Mouse (Mus musculus) left cerebral cortex, adult 2 months (tissue): ENCODE results near the gene Nrde2. TPM values are rescaled to one million over a fixed set of nuclear protein-coding genes. Genes with fewer than 3 reads are reported as not detected.

ENCODE experiments used
- DNase-seq, 2 experiments: peaks; one replicate each; pipeline ENCODE4 v3.0.0; 2021 to 2022; ENCODE audit warnings: low spot score in 2 of 2, mixed read lengths in 1 of 2; ENCODE audit errors: extremely low spot score in 1 of 2
- H3K27ac ChIP-seq: fragments of 200-600 bp; 2 replicates; pipeline ENCODE4 v1.8.1; 2022
- H3K4me3 ChIP-seq: fragments of 200-600 bp; 2 replicates; pipeline ENCODE4 v1.8.1; 2022
- CTCF ChIP-seq: fragments of 200-600 bp; IDR thresholded peaks from 2 replicates; pipeline ENCODE4 v1.8.1; 2022; ENCODE audit warnings: antibody characterized with exemption, mild to moderate bottlenecking, moderate library complexity
- intact Hi-C: fragments of 180-260 bp; cut with DNase I; formaldehyde crosslinking; loops from one replicate; pipeline ENCODE4 v1.15.1; 2025
- total RNA-seq, 2 experiments: library from RNA; stranded (reverse); gene quantifications; 2 replicates each; pipeline ENCODE4 v1.2.3; 2021

Gene Nrde2
- total RNA-seq, 2 experiments from 2014 or later, result 17.3 to 21.9 TPM

GRCm38 (mm10) chr12:100135117-100135516 is 24.3 kb downstream of the Nrde2 start:
- intact Hi-C loops, result no loop called here
- no peak for DNase-seq
- H3K4me3 ChIP-seq, result no peak overlapping the region
- H3K27ac ChIP-seq, result no peak overlapping the region
- TF ChIP-seq CTCF, result no peak

DNA sequence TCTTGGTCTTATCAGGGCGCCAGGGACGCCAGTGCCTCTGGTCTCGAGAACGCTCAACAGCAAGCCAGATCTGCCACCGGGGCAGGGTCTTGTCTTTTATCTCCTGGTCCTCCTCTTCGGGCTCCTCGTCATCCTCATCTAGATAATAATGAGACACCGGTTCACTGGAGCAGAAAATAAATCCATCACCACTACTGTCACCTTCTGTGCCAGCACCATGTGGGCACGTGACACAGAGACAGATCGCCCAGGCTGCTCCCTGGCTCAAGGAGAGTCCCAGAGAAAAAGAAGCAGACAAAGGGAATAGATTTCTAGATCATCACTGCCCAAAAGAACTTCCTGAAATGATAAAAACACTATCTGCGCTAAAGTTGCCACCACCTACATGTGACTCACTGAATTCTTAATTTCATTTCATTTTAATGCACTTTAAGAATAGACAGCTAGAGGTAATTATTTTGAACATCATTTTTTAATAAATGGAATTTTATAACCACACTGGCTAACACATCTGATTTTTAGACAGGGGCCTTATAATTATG is 25.0 kb downstream of the Nrde2 start:
- TF ChIP-seq CTCF, result no peak
- intact Hi-C loops, result loop anchor here (5.0 kb wide), 1 partner anchor 53 kb away; no protein-coding TSS in a partner anchor
- Histone ChIP-seq H3K4me3 (no peak overlapping the region), H3K27ac (no peak overlapping the region; the same call in 1 of the 2 replicates)
- DNase-seq, result no peak

GRCm38 (mm10) chr12:100131655-100132054 is 27.8 kb downstream of the Nrde2 start:
- peak; percentile 89 for TF ChIP-seq CTCF
- intact Hi-C loops, result loop anchor here (5.0 kb wide), 1 partner anchor 56 kb away; no protein-coding TSS in a partner anchor
- Histone ChIP-seq H3K27ac (peak overlapping the region; percentile 55), H3K4me3 (no peak overlapping the region)
- DNase-seq, result peak; percentile 70 to 72

- H3K27ac ChIP-seq, result no peak overlapping the region
- intact Hi-C loops, result loop anchor here (5.0 kb wide), 1 partner anchor 56 kb away; no protein-coding TSS in a partner anchor
- DNase-seq, result no peak
- TF ChIP-seq CTCF, result no peak
- H3K4me3 ChIP-seq, result no peak overlapping the region
These were observed 28.3 kb downstream of the Nrde2 start for GRCm38 (mm10) chr12:100131167-100131566.

GRCm38 (mm10) chr12:100128961-100129360 is 30.5 kb downstream of the Nrde2 start:
- intact Hi-C loops, result no loop called here
- DNase-seq, result no peak
- Histone ChIP-seq H3K27ac (peak overlapping the region; percentile 78), H3K4me3 (no peak overlapping the region)
- TF ChIP-seq CTCF, result no peak

DNA sequence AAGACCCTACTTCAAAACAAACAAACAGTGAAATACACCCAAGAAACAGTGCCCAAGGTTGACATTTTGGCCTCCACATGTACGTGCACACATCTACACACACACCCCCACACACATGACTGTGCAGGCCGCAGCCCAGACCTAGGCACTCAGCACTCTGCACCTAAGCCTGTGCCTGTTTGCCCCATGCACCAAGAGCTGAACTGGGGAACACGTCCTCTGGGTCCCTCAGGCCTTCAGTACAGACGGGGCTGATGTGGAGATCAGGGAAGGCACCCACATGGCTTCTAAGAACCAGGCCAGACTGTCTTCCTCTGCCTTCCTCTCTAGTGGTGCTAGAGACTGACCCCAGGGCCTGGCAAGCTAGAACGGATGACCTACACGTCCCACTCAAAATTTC is 30.9 kb downstream of the Nrde2 start:
- intact Hi-C loops, result no loop called here
- no peak for TF ChIP-seq CTCF
- DNase-seq, result no peak
- Histone ChIP-seq H3K4me3 (no peak overlapping the region), H3K27ac (peak overlapping the region; percentile 78)

DNA sequence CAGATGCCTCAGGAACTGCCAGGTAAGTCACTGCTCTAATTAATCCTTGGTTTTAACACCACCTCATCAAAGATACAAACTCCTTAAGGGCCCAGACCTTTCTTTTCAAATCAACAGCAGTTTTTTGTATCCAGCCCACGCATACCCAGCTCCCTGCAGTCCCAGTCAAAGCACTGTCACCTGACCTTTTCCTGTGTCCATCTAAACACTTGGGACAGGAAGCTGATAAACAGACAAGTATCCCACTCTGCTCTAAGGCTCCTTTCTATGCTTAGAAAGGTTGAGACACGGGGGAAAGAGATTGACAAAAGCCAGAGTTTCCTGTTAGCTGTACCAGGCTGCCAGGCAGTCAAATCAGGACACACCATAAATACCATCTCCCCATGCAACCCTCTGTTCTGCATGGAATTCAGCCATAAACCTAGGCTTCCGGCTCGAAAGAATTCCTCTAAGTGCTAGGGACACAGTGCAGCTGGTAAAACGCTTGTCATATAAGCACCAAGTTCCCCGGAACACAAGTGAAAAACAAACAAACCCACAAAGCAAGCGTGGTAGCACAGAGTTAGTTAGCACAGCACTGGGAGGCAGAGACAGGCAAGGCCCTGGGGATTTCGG is 31.5 kb downstream of the Nrde2 start:
- DNase-seq, result no peak
- TF ChIP-seq CTCF, result no peak
- peak overlapping the region; percentile 78; the same call in 1 of the 2 replicates for H3K27ac ChIP-seq
- intact Hi-C loops, result no loop called here
- no peak overlapping the region for H3K4me3 ChIP-seq

DNA sequence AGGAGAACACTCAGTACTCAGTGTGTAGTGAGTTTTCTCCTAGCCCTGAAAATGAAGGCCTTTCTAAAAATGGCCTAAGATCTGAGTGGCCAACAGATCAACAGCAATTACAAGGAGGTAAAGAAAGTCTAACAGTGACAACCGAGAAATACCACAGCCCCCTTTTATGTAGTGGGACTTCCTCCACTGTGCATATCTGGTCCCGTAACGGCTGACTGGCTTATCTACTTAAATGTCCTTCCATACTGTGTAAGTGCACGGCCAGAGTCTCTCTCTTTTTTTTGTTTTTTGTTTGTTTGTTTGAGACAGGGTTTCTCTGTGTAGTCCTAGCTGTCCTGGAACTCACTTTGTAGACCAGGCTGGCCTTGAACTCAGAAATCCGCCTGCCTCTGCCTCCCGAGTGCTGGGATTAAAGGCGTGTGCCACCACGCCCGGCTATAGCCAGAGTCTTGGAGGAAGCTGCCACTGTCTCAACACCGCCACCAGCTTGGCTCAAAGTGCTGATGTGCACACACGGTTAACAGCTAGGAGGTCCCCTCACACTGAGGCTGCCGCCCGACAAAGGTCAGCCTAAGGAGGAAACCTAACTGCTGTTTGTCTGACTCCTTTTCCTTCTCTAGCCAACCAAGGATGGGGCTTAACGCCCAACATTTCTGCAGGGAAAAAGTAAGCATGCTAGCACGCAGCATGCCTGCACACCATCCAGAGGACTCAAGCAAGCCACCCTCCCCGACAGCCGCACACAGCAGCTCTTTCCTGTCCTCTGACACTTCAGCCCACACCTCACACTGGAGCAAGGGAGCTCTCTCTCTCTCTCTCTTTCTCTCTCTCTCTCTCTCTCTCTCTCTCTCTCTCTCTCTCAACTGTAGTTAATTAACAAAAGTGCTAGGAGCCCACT is 32.2 kb downstream of the Nrde2 start:
- Histone ChIP-seq H3K4me3 (no peak overlapping the region), H3K27ac (peak overlapping the region; percentile 78; the same call in 1 of the 2 replicates)
- no peak for TF ChIP-seq CTCF
- intact Hi-C loops, result no loop called here
- no peak for DNase-seq

DNA sequence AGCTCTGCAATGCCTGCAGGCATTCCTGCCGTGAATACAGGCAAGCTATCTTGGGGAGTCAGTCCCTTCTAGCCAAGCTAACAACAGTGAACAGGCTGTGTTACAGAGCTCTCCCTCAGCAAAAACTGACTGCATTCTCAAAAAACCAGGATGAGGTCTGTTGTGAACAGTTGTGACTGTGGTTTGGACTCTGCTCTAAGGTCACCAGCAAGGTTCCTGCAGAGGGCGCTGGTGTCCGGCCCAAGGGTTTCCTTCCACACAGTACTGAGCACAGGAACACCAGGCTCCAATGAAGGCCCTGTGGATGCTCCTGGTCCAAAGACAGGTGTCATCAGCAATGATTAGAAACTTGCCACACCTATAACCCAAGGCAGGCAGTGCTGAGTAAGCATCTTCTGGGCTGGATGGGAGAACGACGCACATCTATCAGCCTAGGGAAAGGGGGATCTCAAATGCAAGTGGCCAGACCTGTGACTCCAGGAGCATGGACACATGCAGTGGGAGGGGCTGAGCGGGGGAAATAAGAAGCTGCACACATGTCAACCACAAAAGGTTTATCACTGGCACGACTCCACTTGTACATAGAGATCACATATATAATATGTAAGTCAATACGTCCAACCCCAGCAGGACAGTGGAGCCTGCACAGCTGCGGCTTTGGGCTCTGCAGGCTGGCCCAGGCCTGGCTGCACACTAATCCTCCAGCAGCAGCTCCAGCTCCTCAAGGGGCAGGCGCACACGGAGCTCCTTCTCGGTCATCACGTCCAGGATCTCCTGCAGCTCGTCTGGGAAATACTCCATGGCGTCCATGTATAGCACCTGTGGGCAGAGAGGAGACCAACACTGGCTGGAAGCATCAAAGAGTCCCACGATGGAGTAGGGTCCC is 34.3 kb downstream of the Nrde2 start:
- peak overlapping the region; percentile 83 for H3K27ac ChIP-seq
- TF ChIP-seq CTCF, result no peak; the same call in 1 of the 2 replicates
- intact Hi-C loops, result no loop called here

GRCm38 (mm10) chr12:100123476-100123875 is 36.0 kb downstream of the Nrde2 start:
- peak overlapping the region; percentile 83 for H3K27ac ChIP-seq
- no peak for TF ChIP-seq CTCF
- intact Hi-C loops, result loop anchor here (1.0 kb wide), 1 partner anchor 29 kb away; no protein-coding TSS in a partner anchor
- H3K4me3 ChIP-seq, result no peak overlapping the region
- DNase-seq, result peak; percentile 60 to 73

More for the DNA sequence above, 34.3 kb downstream of the Nrde2 start:
- H3K4me3 ChIP-seq, result no peak overlapping the region
- DNase-seq, result no peak

GRCm38 (mm10) chr12:100122921-100123381 is 36.5 kb downstream of the Nrde2 start:
- TF ChIP-seq CTCF, result no peak
- DNase-seq, result no peak

More at GRCm38 (mm10) chr12:100122921-100123381, 36.5 kb downstream of the Nrde2 start:
- no peak overlapping the region for H3K4me3 ChIP-seq
- peak overlapping the region; percentile 83 for H3K27ac ChIP-seq
- intact Hi-C loops, result loop anchor here (1.0 kb wide), 1 partner anchor 29 kb away; no protein-coding TSS in a partner anchor
